Mouse (Mus musculus): ENCODE measurements around the gene Tatdn2.
A peak's percentile ranks its signal among the peaks of the same experiment; 100 is the strongest.

Tatdn2 gene

GRCm38 (mm10) chr6:113696582-113697221, at the start of gene Tatdn2:
Gene Tatdn2 (plus strand): TSS chr6:113697050.
- DNase-seq (ENCODE audit: low spot score): peak; percentile 86

- DNase-seq (ENCODE audit: low spot score): no peak
Observed at GRCm38 (mm10) chr6:113649346-113650196, 47.3 kb upstream of the Tatdn2 start.

DNA sequence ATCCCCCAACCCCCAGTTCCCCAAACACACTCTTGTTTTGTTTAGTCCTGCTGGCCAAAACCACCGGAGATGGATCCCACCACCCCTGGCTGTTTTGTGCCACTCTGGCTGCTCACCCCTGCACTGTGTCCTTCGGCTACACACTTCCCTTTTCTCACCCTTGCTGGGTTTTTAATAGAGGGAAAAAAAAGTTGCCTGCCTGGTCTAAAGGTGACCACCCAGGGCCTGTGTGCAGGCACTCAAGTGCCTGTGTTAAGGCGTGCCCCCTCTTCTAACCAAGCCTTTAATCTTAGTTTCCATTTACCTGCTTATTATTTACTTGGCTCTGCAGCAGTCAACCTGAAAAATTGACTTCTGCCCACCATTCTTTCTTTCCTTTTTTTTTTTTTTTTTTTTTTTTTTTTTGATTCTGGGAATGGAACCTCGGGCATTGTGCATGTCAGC, 46.6 kb upstream of the Tatdn2 start:
- no peak for DNase-seq (ENCODE audit: low spot score)

DNA sequence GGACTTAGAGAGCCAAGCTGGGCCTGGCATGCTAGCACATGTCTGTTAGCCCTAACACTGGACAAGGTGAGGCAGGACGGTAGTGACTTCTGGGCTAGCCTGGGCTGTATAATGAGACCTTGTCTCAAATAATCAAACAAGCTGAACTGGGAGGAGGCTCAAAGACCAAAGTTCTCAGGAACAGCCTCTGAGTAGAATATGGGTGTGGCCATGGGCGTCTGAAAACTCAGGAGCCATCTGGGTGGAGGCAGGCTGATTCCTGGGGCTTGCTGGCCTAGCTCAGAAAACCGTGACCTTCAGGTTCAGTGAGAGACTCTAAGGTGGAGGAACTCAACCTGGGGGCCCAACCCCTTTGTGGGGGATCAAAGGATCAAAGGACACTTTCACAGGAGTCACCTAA, 45.2 kb upstream of the Tatdn2 start:
- no peak for DNase-seq (ENCODE audit: low spot score)

GRCm38 (mm10) chr6:113653551-113653950, 43.3 kb upstream of the Tatdn2 start:
- no peak for DNase-seq (ENCODE audit: low spot score)

- DNase-seq (ENCODE audit: low spot score): no peak
Observed at GRCm38 (mm10) chr6:113654102-113654501, 42.7 kb upstream of the Tatdn2 start.

GRCm38 (mm10) chr6:113654753-113655397, 42.0 kb upstream of the Tatdn2 start:
- DNase-seq (ENCODE audit: low spot score): no peak

DNA sequence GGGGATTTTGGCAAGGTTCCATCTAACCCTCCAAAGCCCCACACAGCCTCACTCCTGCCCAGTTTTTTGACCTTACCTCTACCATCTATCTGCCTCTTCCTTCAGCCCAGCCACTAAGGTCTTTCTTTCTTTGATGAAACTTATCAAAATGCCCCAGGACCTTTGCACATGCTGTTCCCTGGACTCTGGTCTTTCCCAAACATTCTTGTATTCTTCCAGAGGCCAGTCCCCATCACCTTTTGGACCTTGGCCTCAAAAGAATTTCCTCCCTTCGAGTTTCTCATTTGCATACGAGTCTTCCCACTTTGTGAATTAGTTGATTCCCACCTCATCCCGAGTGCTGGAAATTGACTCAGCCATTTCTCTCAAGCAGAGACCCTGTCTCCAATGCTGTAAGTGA, 41.4 kb upstream of the Tatdn2 start:
- DNase-seq (ENCODE audit: low spot score): no peak

GRCm38 (mm10) chr6:113656847-113657246, 40.0 kb upstream of the Tatdn2 start:
- no peak for DNase-seq (ENCODE audit: low spot score)

DNA sequence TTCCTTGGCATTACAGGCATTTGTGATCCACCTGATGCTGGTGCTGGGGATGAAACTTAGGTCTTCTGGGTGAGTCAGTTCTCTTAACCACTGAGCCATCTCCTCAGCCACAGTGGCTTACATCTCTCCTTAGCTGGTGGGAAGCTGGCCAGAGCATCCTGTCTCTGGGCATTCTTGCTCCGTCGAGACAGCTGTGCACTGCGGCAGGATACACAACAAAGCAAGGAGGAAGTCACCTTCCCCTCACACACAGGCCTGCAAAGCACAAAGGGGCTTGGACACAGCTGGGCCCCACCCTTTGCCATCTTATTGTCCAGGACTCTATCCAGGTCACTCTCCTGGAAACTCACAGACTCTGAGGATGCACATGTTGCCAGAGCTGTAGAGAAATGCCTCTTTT, 38.6 kb upstream of the Tatdn2 start:
- no peak for DNase-seq (ENCODE audit: low spot score)

GRCm38 (mm10) chr6:113659648-113660491, 37.0 kb upstream of the Tatdn2 start:
- no peak for DNase-seq (ENCODE audit: low spot score)

DNA sequence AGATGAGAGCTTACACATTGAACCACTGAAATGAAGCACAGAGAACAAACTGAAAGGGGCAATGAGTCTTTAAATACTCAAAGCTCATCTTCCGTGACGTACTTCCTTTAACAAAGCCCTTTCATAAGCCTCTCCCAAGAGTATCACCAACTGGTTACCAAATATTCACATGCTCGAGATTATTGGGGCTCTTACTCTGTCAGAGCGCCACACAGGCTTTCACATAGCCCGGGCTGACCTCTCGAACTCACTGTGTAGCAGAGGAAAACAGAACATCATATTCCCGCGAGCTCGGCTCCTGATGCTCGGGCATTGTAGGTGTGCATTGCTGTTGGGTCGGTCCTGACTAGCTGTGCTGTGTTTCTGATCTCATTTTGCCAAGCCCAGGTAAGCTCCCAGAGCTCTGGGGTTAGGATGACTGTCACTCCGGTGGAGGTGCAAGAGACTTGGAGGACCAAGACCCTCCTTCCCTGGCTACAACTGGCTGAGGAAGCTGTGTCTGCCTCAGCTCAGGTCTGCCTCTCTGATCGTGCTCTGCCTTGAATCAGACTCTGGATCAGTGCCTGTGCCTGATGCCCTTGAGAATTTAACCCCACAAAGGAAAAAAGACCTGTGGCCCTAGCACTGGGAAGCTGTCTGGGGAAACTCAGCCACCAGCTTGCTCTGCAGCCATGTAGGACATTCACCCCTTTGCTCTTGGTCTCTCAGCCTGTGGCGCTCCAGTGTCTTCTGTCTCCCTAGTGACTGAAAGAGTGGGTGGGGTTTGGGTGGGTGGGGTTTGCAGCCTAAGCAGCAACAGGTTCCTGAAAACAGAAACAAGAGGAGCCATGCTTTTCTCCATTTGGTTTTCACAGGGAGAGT, 36.1 kb upstream of the Tatdn2 start:
- no peak for DNase-seq (ENCODE audit: low spot score)

DNA sequence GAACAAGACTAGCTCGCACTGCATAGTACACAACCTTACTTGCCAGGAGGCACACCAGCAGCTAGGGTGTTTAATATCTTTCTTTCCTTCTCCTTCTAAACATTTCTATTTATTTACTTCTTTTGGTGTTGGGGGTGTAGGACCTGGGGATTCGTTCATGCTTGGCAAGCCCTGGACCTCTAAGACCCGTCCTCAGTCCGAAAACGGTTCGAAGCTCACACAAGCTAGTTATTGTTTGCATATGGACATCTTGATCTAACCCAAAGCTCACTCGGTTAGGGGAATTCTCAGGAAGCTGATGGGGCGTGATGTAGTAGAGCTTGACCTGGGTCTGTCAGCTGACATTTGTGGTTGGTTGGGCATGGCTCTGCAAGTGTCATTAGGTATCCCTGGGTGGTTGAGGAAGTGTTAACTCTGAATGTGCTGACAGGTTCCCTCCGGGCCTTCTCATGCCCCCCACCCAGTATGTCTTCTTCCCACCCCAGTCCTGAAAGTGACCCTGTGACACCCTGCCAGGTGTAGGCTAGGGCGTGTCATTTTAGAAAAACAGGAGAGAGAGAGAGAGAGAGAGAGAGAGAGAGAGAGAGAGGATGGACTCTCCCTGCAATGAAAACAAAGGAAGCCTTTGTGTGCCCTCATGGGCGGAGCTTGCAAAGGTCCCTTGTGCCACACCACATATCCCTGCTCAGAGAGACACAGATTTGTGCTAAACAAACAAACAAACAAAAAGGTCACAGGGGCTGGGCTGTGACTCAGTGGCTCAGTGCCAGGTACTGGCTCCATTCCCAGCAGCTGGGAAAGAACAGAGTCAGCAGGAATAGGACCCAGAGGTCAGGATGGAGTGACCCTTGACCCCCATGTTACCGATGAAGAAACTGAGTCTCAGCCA, 35.3 kb upstream of the Tatdn2 start:
- no peak for DNase-seq (ENCODE audit: low spot score)

- DNase-seq (ENCODE audit: low spot score): no peak
Observed at GRCm38 (mm10) chr6:113662964-113663700, 33.7 kb upstream of the Tatdn2 start.

- DNase-seq (ENCODE audit: low spot score): no peak
Observed at GRCm38 (mm10) chr6:113664305-113664704, 32.5 kb upstream of the Tatdn2 start.

GRCm38 (mm10) chr6:113667611-113668122, 29.2 kb upstream of the Tatdn2 start:
- no peak for DNase-seq (ENCODE audit: low spot score)

GRCm38 (mm10) chr6:113668287-113669154, 28.3 kb upstream of the Tatdn2 start:
- no peak for DNase-seq (ENCODE audit: low spot score)

DNA sequence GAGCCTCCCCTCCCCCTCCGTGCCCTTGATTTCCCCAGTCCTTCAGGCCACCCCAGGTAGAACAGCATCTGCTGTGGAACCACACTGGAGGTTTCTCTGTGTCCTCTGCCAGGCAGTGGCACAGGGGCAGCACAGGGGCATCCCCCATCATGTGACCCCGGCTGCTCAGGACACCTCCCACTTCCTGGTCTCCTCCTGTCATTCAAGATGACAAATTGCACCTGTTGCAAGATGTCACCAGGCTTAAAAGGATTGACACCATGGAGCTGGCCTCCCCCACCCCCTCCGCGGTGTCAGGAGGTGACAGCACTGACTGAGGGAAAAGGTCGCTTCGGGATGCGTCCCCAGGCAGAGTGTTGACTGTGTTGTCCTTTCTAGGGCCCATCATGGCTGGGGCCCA, 27.0 kb upstream of the Tatdn2 start:
- DNase-seq (ENCODE audit: low spot score): no peak
